Mouse (Mus musculus): ENCODE data around the gene Ruvbl1.

The Ruvbl1 gene

GRCm38 (mm10) chr6:88544241-88544640, 79.0 kb downstream of the Ruvbl1 start:
- in situ Hi-C loops (cut with MboI, MseI) = no loop called here

GRCm38 (mm10) chr6:88544644-88545396, 79.6 kb downstream of the Ruvbl1 start:
- in situ Hi-C loops (cut with MboI, MseI) = no loop called here

- in situ Hi-C loops (cut with MboI, MseI) = no loop called here
Measured at GRCm38 (mm10) chr6:88545397-88545790, 80.2 kb downstream of the Ruvbl1 start.

Measured in T-helper 17 cell (primary cell).